Mouse (Mus musculus) heart, embryonic 15.5 days (tissue): ENCODE results near the gene Soga1. TPM values are rescaled to one million over a fixed set of nuclear protein-coding genes. Genes with fewer than 3 reads are reported as not detected.

Source experiments
- ATAC-seq: fragments of 200-750 bp; cut with Nextera tagmentation; replicated peaks from 2 replicates; pipeline ENCODE4 v1.8.0; 2017; ENCODE audit warnings: low read depth, moderate TSS enrichment; ENCODE audit not compliant: insufficient number of reproducible peaks, insufficient read depth, low FRiP score
- H3K27ac ChIP-seq: fragments of 300-500 bp; sonication (generic); 2 replicates; pipeline ENCODE4 v1.5.1; 2015; ENCODE audit warnings: mild to moderate bottlenecking, inconsistent platforms
- H3K27me3 ChIP-seq: fragments of 300-500 bp; sonication (generic); 2 replicates; pipeline ENCODE4 v1.6.1; 2015; ENCODE audit warnings: inconsistent platforms
- H3K36me3 ChIP-seq: fragments of 300-500 bp; sonication (generic); 2 replicates; pipeline ENCODE4 v1.6.1; 2015; ENCODE audit warnings: mild to moderate bottlenecking, inconsistent platforms
- H3K4me1 ChIP-seq: fragments of 300-500 bp; sonication (generic); replicated peaks from 2 replicates; pipeline ENCODE4 v1.6.1; 2015; ENCODE audit warnings: inconsistent platforms
- H3K4me2 ChIP-seq: fragments of 300-500 bp; sonication (generic); 2 replicates; pipeline ENCODE4 v1.6.1; 2015; ENCODE audit warnings: inconsistent platforms, mild to moderate bottlenecking, moderate library complexity
- H3K4me3 ChIP-seq: fragments of 300-500 bp; sonication (generic); 2 replicates; pipeline ENCODE4 v1.5.1; 2015; ENCODE audit warnings: mild to moderate bottlenecking, inconsistent platforms
- H3K9ac ChIP-seq: fragments of 300-500 bp; sonication (generic); 2 replicates; pipeline ENCODE4 v1.6.1; 2015; ENCODE audit warnings: mild to moderate bottlenecking, inconsistent platforms
- H3K9me3 ChIP-seq: fragments of 300-500 bp; sonication (generic); replicated peaks from 2 replicates; pipeline ENCODE4 v1.6.1; 2016; ENCODE audit warnings: inconsistent platforms
- WGBS: fragments of 180-500 bp; shearing (Covaris S2); methylation state at CpG from one replicate; pipeline ENCODE4 v1.1.7; 2015; ENCODE audit warnings: mixed read lengths; 5-methylcytosine and 5-hydroxymethylcytosine counted together
- polyA plus RNA-seq: library from polyadenylated mRNA; unstranded; fragments of >200 nt; fragmentation: Nextera tagmentation; extraction: Ambion mirVana; gene quantifications from 2 replicates; pipeline ENCODE4 v1.2.1, GENCODE M21; 2015

The Soga1 gene
- polyA plus RNA-seq, 1 experiment from 2014 or later: 1.7 TPM

GRCm38 (mm10) chr2:157053124-157053523 is 25.9 kb downstream of the Soga1 start:
- WGBS: 93% methylated on average over 5 of the region's 5 CpGs
- no peak overlapping the region for H3K9ac ChIP-seq
- no peaks in the 10 kb centered on the region for H3K27me3 ChIP-seq
- H3K4me1 ChIP-seq: peaks cover 66% of the 10 kb centered on the region
- no peaks in the 10 kb centered on the region for H3K9me3 ChIP-seq
- no peak overlapping the region for H3K27ac ChIP-seq
- no peak overlapping the region for H3K4me3 ChIP-seq
- ATAC-seq: no peak
- H3K4me2 ChIP-seq: no peak overlapping the region
- H3K36me3 ChIP-seq: peaks cover 24% of the 10 kb centered on the region

DNA sequence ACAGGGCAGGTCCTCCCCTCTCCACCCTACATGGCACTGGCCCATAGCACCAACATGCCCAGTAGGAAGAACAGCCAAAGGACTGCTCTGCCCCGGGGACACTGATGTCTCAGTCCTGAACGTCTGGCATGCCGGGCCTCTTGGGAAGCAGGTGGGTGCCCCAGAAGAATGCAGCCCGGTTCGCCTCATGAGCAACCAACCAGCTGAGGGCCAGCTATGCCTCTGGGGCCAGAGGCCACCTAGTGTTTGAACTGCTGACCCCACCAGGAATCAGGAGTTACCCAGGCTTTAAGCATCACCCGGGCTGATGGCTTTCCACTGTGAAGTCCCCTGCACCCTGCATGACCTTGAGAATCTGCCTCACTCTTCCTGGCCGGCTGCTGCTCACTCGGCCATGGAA is 26.6 kb downstream of the Soga1 start:
- no peak overlapping the region for H3K9ac ChIP-seq
- WGBS: 50% methylated on average over 8 of the region's 8 CpGs
- H3K36me3 ChIP-seq: peaks cover 23% of the 10 kb centered on the region
- peaks cover 59% of the 10 kb centered on the region for H3K4me1 ChIP-seq
- no peak overlapping the region for H3K4me3 ChIP-seq
- peak overlapping the region; percentile 10; the same call in 1 of the 2 replicates for H3K27ac ChIP-seq
- H3K4me2 ChIP-seq: no peak overlapping the region
- no peaks in the 10 kb centered on the region for H3K9me3 ChIP-seq
- H3K27me3 ChIP-seq: no peaks in the 10 kb centered on the region
- ATAC-seq: no peak

- H3K27me3 ChIP-seq: no peaks in the 10 kb centered on the region
- H3K9me3 ChIP-seq: no peaks in the 10 kb centered on the region
- no peak for ATAC-seq
- H3K9ac ChIP-seq: no peak overlapping the region
- H3K4me3 ChIP-seq: no peak overlapping the region
- H3K4me2 ChIP-seq: no peak overlapping the region
- H3K36me3 ChIP-seq: peaks cover 40% of the 10 kb centered on the region
- H3K4me1 ChIP-seq: peaks cover 40% of the 10 kb centered on the region
- H3K27ac ChIP-seq: no peak overlapping the region
- WGBS: 49% methylated on average over 8 of the region's 8 CpGs
Observed at GRCm38 (mm10) chr2:157049831-157050243, 29.2 kb downstream of the Soga1 start.

GRCm38 (mm10) chr2:157048395-157049181 is 30.5 kb downstream of the Soga1 start:
- no peaks in the 10 kb centered on the region for H3K9me3 ChIP-seq
- peaks cover 40% of the 10 kb centered on the region for H3K36me3 ChIP-seq
- H3K4me3 ChIP-seq: no peak overlapping the region
- 88% methylated on average over 13 of the region's 13 CpGs for WGBS
- no peak overlapping the region for H3K9ac ChIP-seq
- no peak overlapping the region for H3K27ac ChIP-seq
- no peak overlapping the region for H3K4me2 ChIP-seq
- no peak for ATAC-seq
- H3K4me1 ChIP-seq: peaks cover 30% of the 10 kb centered on the region
- H3K27me3 ChIP-seq: no peaks in the 10 kb centered on the region

DNA sequence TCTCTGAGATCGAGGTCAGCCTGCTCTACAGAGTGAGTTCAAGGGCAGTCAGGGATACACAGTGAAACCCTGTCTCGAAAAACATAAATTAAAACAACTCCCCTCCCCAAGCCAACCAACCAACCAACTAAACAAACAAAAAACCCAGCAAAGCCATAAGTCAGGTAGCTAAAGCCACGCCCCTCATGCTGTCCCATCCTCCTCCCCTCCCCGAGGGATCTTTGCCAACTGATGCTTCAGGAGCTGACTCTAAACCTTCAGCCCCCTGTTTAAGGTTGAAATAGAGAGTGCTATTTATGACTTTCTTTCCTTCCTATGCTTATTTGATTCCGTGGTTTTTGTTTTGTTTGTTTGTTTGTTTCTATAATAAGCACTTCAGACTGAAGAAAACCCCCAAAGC is 32.1 kb downstream of the Soga1 start:
- H3K4me3 ChIP-seq: no peak overlapping the region
- H3K27me3 ChIP-seq: no peaks in the 10 kb centered on the region
- 92% methylated on average over 5 of the region's 5 CpGs for WGBS
- no peaks in the 10 kb centered on the region for H3K9me3 ChIP-seq
- no peak overlapping the region for H3K9ac ChIP-seq
- H3K36me3 ChIP-seq: peaks cover 26% of the 10 kb centered on the region
- peaks cover 21% of the 10 kb centered on the region for H3K4me1 ChIP-seq
- no peak overlapping the region for H3K4me2 ChIP-seq
- no peak overlapping the region for H3K27ac ChIP-seq
- ATAC-seq: no peak

DNA sequence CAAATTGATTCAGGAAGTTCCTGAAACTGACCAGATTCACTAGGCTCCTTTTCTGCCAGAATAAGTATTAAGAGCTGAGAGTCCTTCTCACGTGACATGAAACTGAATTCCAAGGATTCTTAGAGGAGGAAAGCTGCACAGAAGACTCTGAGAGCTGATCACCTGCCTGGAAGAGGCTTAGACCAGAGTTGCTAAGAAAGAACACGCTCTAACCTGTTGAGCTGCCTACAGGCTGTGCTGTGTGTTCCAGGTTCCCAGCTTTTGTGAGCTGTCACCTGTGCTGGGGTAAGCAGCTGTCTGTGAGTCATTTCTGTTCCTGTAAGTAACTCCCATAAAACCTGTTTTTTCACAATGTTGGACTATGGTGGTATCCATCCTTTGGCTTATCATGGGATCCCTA is 33.1 kb downstream of the Soga1 start:
- Histone ChIP-seq H3K4me2 (no peak overlapping the region), H3K9ac (no peak overlapping the region), H3K36me3 (peaks cover 34% of the 10 kb centered on the region), H3K27ac (no peak overlapping the region), H3K27me3 (no peaks in the 10 kb centered on the region), H3K4me1 (peaks cover 13% of the 10 kb centered on the region), H3K4me3 (no peak overlapping the region), H3K9me3 (no peaks in the 10 kb centered on the region)
- 87% methylated on average over 2 of the region's 2 CpGs for WGBS
- no peak for ATAC-seq

DNA sequence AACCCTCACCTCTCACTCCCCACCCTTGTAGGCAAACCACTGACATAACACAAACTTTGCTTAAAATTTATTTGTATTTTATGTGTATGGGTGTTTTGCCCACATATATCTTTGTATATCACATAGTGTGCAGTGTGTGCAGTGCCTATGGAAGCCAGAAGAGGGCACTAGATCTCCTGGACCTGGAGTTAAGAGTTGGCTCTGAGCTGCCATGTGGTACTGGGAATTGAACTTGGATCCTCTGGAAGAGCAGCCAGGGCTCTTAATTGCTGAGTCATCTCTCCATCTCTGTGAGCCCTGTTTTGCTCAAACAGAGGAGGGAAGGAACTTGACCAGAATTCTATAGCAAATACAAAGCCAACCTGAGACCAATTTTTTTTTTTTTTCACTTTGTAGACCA is 35.1 kb downstream of the Soga1 start:
- Histone ChIP-seq H3K4me2 (no peak overlapping the region), H3K9ac (no peak overlapping the region), H3K27ac (no peak overlapping the region), H3K9me3 (no peaks in the 10 kb centered on the region), H3K36me3 (peaks cover 54% of the 10 kb centered on the region), H3K4me1 (peaks cover 15% of the 10 kb centered on the region), H3K4me3 (no peak overlapping the region), H3K27me3 (no peaks in the 10 kb centered on the region)
- no peak for ATAC-seq

- no peak overlapping the region for H3K4me3 ChIP-seq
- no peak overlapping the region for H3K4me2 ChIP-seq
- peaks cover 11% of the 10 kb centered on the region for H3K4me1 ChIP-seq
- no peak overlapping the region for H3K9ac ChIP-seq
- peaks cover 58% of the 10 kb centered on the region for H3K36me3 ChIP-seq
- no peak for ATAC-seq
- H3K27me3 ChIP-seq: no peaks in the 10 kb centered on the region
- 87% methylated on average over 8 of the region's 8 CpGs for WGBS
- no peak overlapping the region for H3K27ac ChIP-seq
- no peaks in the 10 kb centered on the region for H3K9me3 ChIP-seq
Observed at GRCm38 (mm10) chr2:157043556-157043955, 35.5 kb downstream of the Soga1 start.

DNA sequence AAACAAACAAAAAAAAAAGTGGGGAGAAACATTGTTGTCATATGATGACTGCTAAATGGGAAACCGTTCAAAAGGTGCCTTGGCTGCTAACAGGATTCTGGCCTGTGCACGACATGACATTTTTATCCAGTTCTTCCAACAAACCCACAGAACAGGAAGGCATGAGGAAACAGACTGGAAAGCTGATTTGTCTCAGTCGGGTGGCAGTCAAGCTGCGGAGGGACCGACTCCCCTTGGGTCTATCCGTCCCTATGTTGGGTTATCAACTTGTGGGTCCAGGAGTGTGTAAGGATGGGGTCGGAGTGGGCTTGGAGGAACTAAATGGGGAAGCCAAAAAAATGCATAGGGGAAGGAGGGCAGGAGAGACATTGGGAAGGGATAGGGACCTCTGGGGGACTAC is 37.6 kb downstream of the Soga1 start:
- Histone ChIP-seq H3K36me3 (peaks cover 70% of the 10 kb centered on the region), H3K27ac (no peak overlapping the region), H3K4me3 (no peak overlapping the region), H3K9me3 (no peaks in the 10 kb centered on the region), H3K4me1 (peaks cover 11% of the 10 kb centered on the region), H3K4me2 (no peak overlapping the region), H3K9ac (no peak overlapping the region), H3K27me3 (no peaks in the 10 kb centered on the region)
- 75% methylated on average over 7 of the region's 7 CpGs for WGBS
- ATAC-seq: no peak

GRCm38 (mm10) chr2:157040649-157041046 is 38.4 kb downstream of the Soga1 start:
- Histone ChIP-seq H3K27ac (peak overlapping the region; percentile 37; the same call in 1 of the 2 replicates), H3K4me3 (no peak overlapping the region), H3K4me2 (no peak overlapping the region), H3K36me3 (peaks cover 66% of the 10 kb centered on the region), H3K4me1 (peaks cover 11% of the 10 kb centered on the region), H3K27me3 (no peaks in the 10 kb centered on the region), H3K9ac (no peak overlapping the region), H3K9me3 (no peaks in the 10 kb centered on the region)
- ATAC-seq: peak; percentile 15; the same call in 1 of the 2 replicates
- 84% methylated on average over 17 of the region's 17 CpGs for WGBS

- H3K4me2 ChIP-seq: no peak overlapping the region
- H3K9ac ChIP-seq: no peak overlapping the region
- H3K27me3 ChIP-seq: no peaks in the 10 kb centered on the region
- H3K36me3 ChIP-seq: peaks cover 61% of the 10 kb centered on the region
- peaks cover 11% of the 10 kb centered on the region for H3K4me1 ChIP-seq
- 81% methylated on average over 50 of the region's 50 CpGs for WGBS
- no peaks in the 10 kb centered on the region for H3K9me3 ChIP-seq
- ATAC-seq: peak; percentile 71
- H3K27ac ChIP-seq: peak overlapping the region; percentile 37
- no peak overlapping the region for H3K4me3 ChIP-seq
Observed at GRCm38 (mm10) chr2:157039900-157040648, 39.0 kb downstream of the Soga1 start.
